Mouse (Mus musculus): ENCODE measurements around the gene Spef1. TPM values are rescaled to one million over a fixed set of nuclear protein-coding genes. Genes with fewer than 3 reads are reported as not detected.

The Spef1 gene
- polyA plus RNA-seq, 1 experiment, result 9.9 TPM

GRCm38 (mm10) chr2:131134826-131135400 is 52.2 kb downstream of the Spef1 start:
- 73% methylated on average over 8 of the region's 8 CpGs for WGBS
- TF ChIP-seq CTCF (IDR thresholded peaks at IDR 0.05; ENCODE audit: borderline replicate concordance, insufficient read depth, low read depth, low read length), result no peak
- TF ChIP-seq POLR2A (IDR thresholded peaks at IDR 0.05; ENCODE audit: borderline replicate concordance, insufficient read depth, low read length), result no peak
- Histone ChIP-seq H3K4me3 (replicated peaks; ENCODE audit: insufficient read depth, low read depth, low read length) (no peak overlapping the region), H3K4me1 (ENCODE audit: control insufficient read depth, insufficient read depth, low read length) (no peaks in the 10 kb centered on the region), H3K27ac (ENCODE audit: insufficient read depth, low read length) (no peak overlapping the region), H3K27me3 (ENCODE audit: control insufficient read depth, insufficient read depth, low read length) (no peaks in the 10 kb centered on the region)
- no peak for DNase-seq

DNA sequence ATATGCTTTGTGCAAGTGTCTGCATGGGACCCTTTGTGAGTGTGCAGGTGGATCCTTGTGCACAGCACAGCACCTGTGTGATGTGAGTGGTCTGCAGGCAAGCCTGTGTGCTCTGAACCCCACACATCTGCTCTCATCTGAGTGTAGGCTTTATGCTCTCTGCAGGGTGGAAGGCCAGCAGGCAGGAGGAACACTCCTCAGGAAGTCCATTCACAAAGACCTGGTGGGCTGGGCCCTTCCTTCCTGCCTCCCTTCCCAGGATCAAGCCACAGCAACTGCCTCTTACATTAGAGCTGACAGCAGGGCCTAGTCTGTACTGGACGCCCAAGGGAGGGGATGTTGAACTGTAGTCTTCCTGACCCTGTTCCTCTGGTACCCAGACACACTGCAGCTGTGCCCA is 52.7 kb downstream of the Spef1 start:
- no peak overlapping the region for H3K4me3 ChIP-seq (replicated peaks; ENCODE audit: insufficient read depth, low read depth, low read length)
- WGBS, result 47% methylated on average over 1 of the region's 1 CpGs

GRCm38 (mm10) chr2:131132930-131133547 is 54.0 kb downstream of the Spef1 start, which contains the start of gene Gm11037:
Gene Gm11037 (plus strand): TSS chr2:131133497.
- WGBS, result 79% methylated on average over 9 of the region's 9 CpGs
- H3K4me3 ChIP-seq (replicated peaks; ENCODE audit: insufficient read depth, low read depth, low read length), result no peak within 1 kb of the TSS
- H3K4me1 ChIP-seq (ENCODE audit: control insufficient read depth, insufficient read depth, low read length), result no peaks in the 10 kb centered on the region
- DNase-seq, result no peak
- H3K27me3 ChIP-seq (ENCODE audit: control insufficient read depth, insufficient read depth, low read length), result no peaks in the 10 kb centered on the region
- H3K27ac ChIP-seq (ENCODE audit: insufficient read depth, low read length), result no peak within 1 kb of the TSS
- no peak for TF ChIP-seq CTCF (IDR thresholded peaks at IDR 0.05; ENCODE audit: borderline replicate concordance, insufficient read depth, low read depth, low read length)
- no peak for TF ChIP-seq POLR2A (IDR thresholded peaks at IDR 0.05; ENCODE audit: borderline replicate concordance, insufficient read depth, low read length)

More for the DNA sequence above, 52.7 kb downstream of the Spef1 start:
- no peak for DNase-seq
- TF ChIP-seq CTCF (IDR thresholded peaks at IDR 0.05; ENCODE audit: borderline replicate concordance, insufficient read depth, low read depth, low read length) (no peak), POLR2A (IDR thresholded peaks at IDR 0.05; ENCODE audit: borderline replicate concordance, insufficient read depth, low read length) (no peak)
- Histone ChIP-seq H3K27ac (ENCODE audit: insufficient read depth, low read length) (no peak overlapping the region), H3K27me3 (ENCODE audit: control insufficient read depth, insufficient read depth, low read length) (no peaks in the 10 kb centered on the region), H3K4me1 (ENCODE audit: control insufficient read depth, insufficient read depth, low read length) (no peaks in the 10 kb centered on the region)

GRCm38 (mm10) chr2:131132111-131132888 is 54.8 kb downstream of the Spef1 start:
- Histone ChIP-seq H3K27ac (ENCODE audit: insufficient read depth, low read length) (no peak overlapping the region), H3K4me3 (replicated peaks; ENCODE audit: insufficient read depth, low read depth, low read length) (no peak overlapping the region), H3K4me1 (ENCODE audit: control insufficient read depth, insufficient read depth, low read length) (no peaks in the 10 kb centered on the region), H3K27me3 (ENCODE audit: control insufficient read depth, insufficient read depth, low read length) (no peaks in the 10 kb centered on the region)
- WGBS, result 81% methylated on average over 10 of the region's 10 CpGs
- TF ChIP-seq POLR2A (IDR thresholded peaks at IDR 0.05; ENCODE audit: borderline replicate concordance, insufficient read depth, low read length) (no peak), CTCF (IDR thresholded peaks at IDR 0.05; ENCODE audit: borderline replicate concordance, insufficient read depth, low read depth, low read length) (no peak)
- DNase-seq, result no peak

- TF ChIP-seq POLR2A (IDR thresholded peaks at IDR 0.05; ENCODE audit: borderline replicate concordance, insufficient read depth, low read length) (no peak), CTCF (IDR thresholded peaks at IDR 0.05; ENCODE audit: borderline replicate concordance, insufficient read depth, low read depth, low read length) (no peak)
- no peak overlapping the region for H3K4me3 ChIP-seq (replicated peaks; ENCODE audit: insufficient read depth, low read depth, low read length)
- H3K27ac ChIP-seq (ENCODE audit: insufficient read depth, low read length), result no peak overlapping the region
- H3K27me3 ChIP-seq (ENCODE audit: control insufficient read depth, insufficient read depth, low read length), result no peaks in the 10 kb centered on the region
- WGBS, result 89% methylated on average over 2 of the region's 2 CpGs
- no peak for DNase-seq
- H3K4me1 ChIP-seq (ENCODE audit: control insufficient read depth, insufficient read depth, low read length), result no peaks in the 10 kb centered on the region
These were observed 56.2 kb downstream of the Spef1 start for GRCm38 (mm10) chr2:131130849-131131248.

- TF ChIP-seq CTCF (IDR thresholded peaks at IDR 0.05; ENCODE audit: borderline replicate concordance, insufficient read depth, low read depth, low read length), result no peak
- TF ChIP-seq POLR2A (IDR thresholded peaks at IDR 0.05; ENCODE audit: borderline replicate concordance, insufficient read depth, low read length), result no peak
- no peaks in the 10 kb centered on the region for H3K4me1 ChIP-seq (ENCODE audit: control insufficient read depth, insufficient read depth, low read length)
- H3K27me3 ChIP-seq (ENCODE audit: control insufficient read depth, insufficient read depth, low read length), result no peaks in the 10 kb centered on the region
- WGBS, result 80% methylated on average over 5 of the region's 5 CpGs
- no peak overlapping the region for H3K27ac ChIP-seq (ENCODE audit: insufficient read depth, low read length)
- DNase-seq, result no peak
- no peak overlapping the region for H3K4me3 ChIP-seq (replicated peaks; ENCODE audit: insufficient read depth, low read depth, low read length)
These were observed 57.2 kb downstream of the Spef1 start for GRCm38 (mm10) chr2:131129836-131130235.

GRCm38 (mm10) chr2:131128636-131129157 is 58.4 kb downstream of the Spef1 start:
- WGBS, result 68% methylated on average over 3 of the region's 3 CpGs
- no peak for DNase-seq
- Histone ChIP-seq H3K4me1 (ENCODE audit: control insufficient read depth, insufficient read depth, low read length) (no peaks in the 10 kb centered on the region), H3K27ac (ENCODE audit: insufficient read depth, low read length) (no peak overlapping the region), H3K4me3 (replicated peaks; ENCODE audit: insufficient read depth, low read depth, low read length) (no peak overlapping the region), H3K27me3 (ENCODE audit: control insufficient read depth, insufficient read depth, low read length) (no peaks in the 10 kb centered on the region)
- no peak for TF ChIP-seq CTCF (IDR thresholded peaks at IDR 0.05; ENCODE audit: borderline replicate concordance, insufficient read depth, low read depth, low read length)
- TF ChIP-seq POLR2A (IDR thresholded peaks at IDR 0.05; ENCODE audit: borderline replicate concordance, insufficient read depth, low read length), result no peak

Data from cerebellum, adult 2 months (tissue).